Mouse (Mus musculus) myocyte (in vitro differentiated cells): ENCODE measurements around the gene Gipr. TPM values are rescaled to one million over a fixed set of nuclear protein-coding genes. Genes with fewer than 3 reads are reported as not detected.

Source experiments
- H3K27me3 ChIP-seq: one replicate; pipeline ENCODE4 v1.6.1; 2011; ENCODE audit not compliant: control insufficient read depth, insufficient read depth, insufficient read length
- H3K36me3 ChIP-seq: one replicate; pipeline ENCODE4 v1.6.1; 2011; ENCODE audit not compliant: control insufficient read depth, insufficient read depth
- H3K4me2 ChIP-seq: one replicate; pipeline ENCODE4 v1.6.1; 2011; ENCODE audit warnings: low read depth, control low read depth
- H3K4me3 ChIP-seq: one replicate; pipeline ENCODE4 v1.5.1; 2011; ENCODE audit warnings: mild to moderate bottlenecking, control low read depth, moderate library complexity
- H3K79me2 ChIP-seq: one replicate; pipeline ENCODE4 v1.6.1; 2011; ENCODE audit not compliant: control insufficient read depth, insufficient read depth
- H3ac ChIP-seq: one replicate; pipeline ENCODE4 v1.6.1; 2011; ENCODE audit not compliant: control insufficient read depth, insufficient read length
- CEBPB ChIP-seq: IDR thresholded peaks from 2 replicates; pipeline ENCODE4 v1.6.1; 2011; ENCODE audit warnings: mild to moderate bottlenecking, moderate library complexity; ENCODE audit not compliant: poor library complexity, insufficient read depth, severe bottlenecking
- E2F4 ChIP-seq: IDR thresholded peaks from one replicate; pipeline ENCODE4 v1.6.1; 2011; ENCODE audit warnings: mild to moderate bottlenecking, control low read depth, moderate library complexity; ENCODE audit not compliant: insufficient read depth
- MAX ChIP-seq: IDR thresholded peaks from one replicate; pipeline ENCODE4 v1.6.1; 2011; ENCODE audit warnings: low read depth, mild to moderate bottlenecking, control low read depth
- MYOD1 ChIP-seq, 3 experiments: IDR thresholded peaks; one replicate each; pipeline ENCODE4 v1.6.1; 2011; ENCODE audit warnings: control low read depth in 2 of 3, low read depth in 2 of 3, mild to moderate bottlenecking in 2 of 3, moderate library complexity in 1 of 3; ENCODE audit not compliant: insufficient read length in 2 of 3, control insufficient read depth in 1 of 3
- MYOG ChIP-seq, 3 experiments: IDR thresholded peaks; one replicate each; pipeline ENCODE4 v1.6.1; 2011; ENCODE audit warnings: control low read depth in 2 of 3, low read depth in 2 of 3, mild to moderate bottlenecking in 2 of 3; ENCODE audit not compliant: insufficient read length in 2 of 3, control insufficient read depth in 1 of 3, insufficient read depth in 1 of 3
- POLR2A ChIP-seq: IDR thresholded peaks from one replicate; pipeline ENCODE4 v1.6.1; 2011; ENCODE audit warnings: low read depth, mild to moderate bottlenecking, control low read depth, moderate library complexity; ENCODE audit not compliant: insufficient read length
- POLR2AphosphoS2 ChIP-seq: IDR thresholded peaks from one replicate; pipeline ENCODE4 v1.6.1; 2011; ENCODE audit warnings: low read depth, control low read depth; ENCODE audit not compliant: insufficient read length
- REST ChIP-seq: IDR thresholded peaks from one replicate; pipeline ENCODE4 v1.6.1; 2011; ENCODE audit warnings: mild to moderate bottlenecking, control low read depth, moderate library complexity; ENCODE audit not compliant: insufficient read depth, insufficient read length
- SRF ChIP-seq: IDR thresholded peaks from one replicate; pipeline ENCODE4 v1.6.1; 2011; ENCODE audit warnings: low read depth; ENCODE audit not compliant: control insufficient read depth, insufficient read length
- TCF12 ChIP-seq: IDR thresholded peaks from one replicate; pipeline ENCODE4 v1.6.1; 2011; ENCODE audit warnings: mild to moderate bottlenecking, control low read depth; ENCODE audit not compliant: poor library complexity, insufficient read depth, severe bottlenecking
- TCF3 ChIP-seq: IDR thresholded peaks from one replicate; pipeline ENCODE4 v1.6.1; 2011; ENCODE audit warnings: low read depth, control low read depth; ENCODE audit not compliant: insufficient read length
- USF1 ChIP-seq: IDR thresholded peaks from one replicate; pipeline ENCODE4 v1.6.1; 2011; ENCODE audit warnings: low read depth, mild to moderate bottlenecking, control low read depth, moderate library complexity
- polyA plus RNA-seq: library from polyadenylated mRNA; unstranded; fragments of >200 nt; fragmentation: generic; extraction: Trizol; gene quantifications from one replicate; pipeline ENCODE4 v1.2.1, GENCODE M21; 2012; ENCODE audit warnings: missing spikeins

Gene Gipr
- polyA plus RNA-seq, 1 experiment, result 0.48 TPM

GRCm38 (mm10) chr7:19211996-19212755 lies 46.2 kb upstream of the Gipr start, which contains the start of gene Gpr4:
Gene Gpr4, plus strand, starts transcription at chr7:19212538.
- no peak for TF ChIP-seq SRF
- TF ChIP-seq TCF3, result no peak
- TF ChIP-seq MYOG (IDR thresholded peaks at IDR 0.05; ENCODE audit: control insufficient read depth in 1 of 3, insufficient read depth in 1 of 3, insufficient read length in 2 of 3, low read depth in 2 of 3), result no peak
- TF ChIP-seq POLR2A, result no peak
- TF ChIP-seq MYOD1 (IDR thresholded peaks at IDR 0.05; ENCODE audit: control insufficient read depth in 1 of 3, insufficient read length in 2 of 3, low read depth in 2 of 3), result no peak
- TF ChIP-seq TCF12, result no peak
- TF ChIP-seq REST, result no peak
- TF ChIP-seq MAX, result no peak
- no peak for TF ChIP-seq E2F4
- no peak for TF ChIP-seq CEBPB
- no peak for TF ChIP-seq POLR2AphosphoS2
- no peak for TF ChIP-seq USF1
- Histone ChIP-seq H3ac (no peak within 1 kb of the TSS), H3K4me2 (no peak within 1 kb of the TSS), H3K36me3 (no peaks in the 10 kb centered on the region), H3K4me3 (no peak within 1 kb of the TSS), H3K27me3 (peaks cover 19% of the 10 kb centered on the region), H3K79me2 (no peaks in the 10 kb centered on the region)

GRCm38 (mm10) chr7:19211041-19211675 lies 45.2 kb upstream of the Gipr start:
- H3K4me3 ChIP-seq, result no peak overlapping the region
- no peak overlapping the region for H3K4me2 ChIP-seq
- H3K36me3 ChIP-seq, result no peaks in the 10 kb centered on the region
- H3K79me2 ChIP-seq, result no peaks in the 10 kb centered on the region
- H3ac ChIP-seq, result no peak overlapping the region
- TF ChIP-seq POLR2AphosphoS2 (no peak), MYOG (IDR thresholded peaks at IDR 0.05; ENCODE audit: control insufficient read depth in 1 of 3, insufficient read depth in 1 of 3, insufficient read length in 2 of 3, low read depth in 2 of 3) (no peak), MAX (no peak), TCF12 (no peak), MYOD1 (IDR thresholded peaks at IDR 0.05; ENCODE audit: control insufficient read depth in 1 of 3, insufficient read length in 2 of 3, low read depth in 2 of 3) (no peak), TCF3 (no peak), E2F4 (no peak), CEBPB (no peak), USF1 (no peak), POLR2A (no peak), REST (no peak), SRF (no peak)
- peaks cover 14% of the 10 kb centered on the region for H3K27me3 ChIP-seq

- Histone ChIP-seq H3K36me3 (peaks cover 3% of the 10 kb centered on the region), H3ac (no peak overlapping the region), H3K4me3 (no peak overlapping the region), H3K79me2 (no peaks in the 10 kb centered on the region), H3K4me2 (no peak overlapping the region), H3K27me3 (peaks cover 9% of the 10 kb centered on the region)
- no peak for TF ChIP-seq POLR2A
- TF ChIP-seq USF1, result no peak
- no peak for TF ChIP-seq TCF3
- TF ChIP-seq POLR2AphosphoS2, result no peak
- TF ChIP-seq REST, result no peak
- TF ChIP-seq SRF, result no peak
- no peak for TF ChIP-seq MYOG (IDR thresholded peaks at IDR 0.05; ENCODE audit: control insufficient read depth in 1 of 3, insufficient read depth in 1 of 3, insufficient read length in 2 of 3, low read depth in 2 of 3)
- no peak for TF ChIP-seq MAX
- no peak for TF ChIP-seq TCF12
- no peak for TF ChIP-seq CEBPB
- TF ChIP-seq E2F4, result no peak
- TF ChIP-seq MYOD1 (IDR thresholded peaks at IDR 0.05; ENCODE audit: control insufficient read depth in 1 of 3, insufficient read length in 2 of 3, low read depth in 2 of 3), result no peak
Measured at GRCm38 (mm10) chr7:19210010-19210409, 44.1 kb upstream of the Gipr start.

GRCm38 (mm10) chr7:19209494-19209893 lies 43.6 kb upstream of the Gipr start:
- Histone ChIP-seq H3K36me3 (peaks cover 3% of the 10 kb centered on the region), H3K79me2 (no peaks in the 10 kb centered on the region), H3ac (no peak overlapping the region), H3K27me3 (peaks cover 9% of the 10 kb centered on the region), H3K4me2 (no peak overlapping the region), H3K4me3 (no peak overlapping the region)
- no peak for TF ChIP-seq CEBPB
- no peak for TF ChIP-seq TCF12
- no peak for TF ChIP-seq POLR2A
- TF ChIP-seq MAX, result no peak
- TF ChIP-seq MYOG (IDR thresholded peaks at IDR 0.05; ENCODE audit: control insufficient read depth in 1 of 3, insufficient read depth in 1 of 3, insufficient read length in 2 of 3, low read depth in 2 of 3), result no peak
- no peak for TF ChIP-seq REST
- TF ChIP-seq E2F4, result no peak
- TF ChIP-seq MYOD1 (IDR thresholded peaks at IDR 0.05; ENCODE audit: control insufficient read depth in 1 of 3, insufficient read length in 2 of 3, low read depth in 2 of 3), result no peak
- TF ChIP-seq USF1, result no peak
- no peak for TF ChIP-seq TCF3
- TF ChIP-seq SRF, result no peak
- TF ChIP-seq POLR2AphosphoS2, result no peak
